Mouse (Mus musculus) hindbrain, embryonic 13.5 days (tissue): ENCODE measurements at regions not wholly inside any gene's neighbourhood (a gene's known extent, or its start where the extent isn't known, plus 50 kb on each side); places are given as distances from the start of the nearest gene placed in this dataset.

Source experiments
- ATAC-seq: fragments of 200-750 bp; cut with Nextera tagmentation; 2 replicates; pipeline ENCODE4 v1.8.0; 2017; ENCODE audit warnings: moderate TSS enrichment; ENCODE audit not compliant: low FRiP score
- H3K27ac ChIP-seq: fragments of 300-500 bp; sonication (generic); 2 replicates; pipeline ENCODE4 v1.5.1; 2015; ENCODE audit warnings: inconsistent platforms, mild to moderate bottlenecking, moderate library complexity
- H3K27me3 ChIP-seq: fragments of 300-500 bp; sonication (generic); 2 replicates; pipeline ENCODE4 v1.6.1; 2015; ENCODE audit warnings: mild to moderate bottlenecking, inconsistent platforms
- H3K36me3 ChIP-seq: fragments of 300-500 bp; sonication (generic); 2 replicates; pipeline ENCODE4 v1.6.1; 2015; ENCODE audit warnings: mild to moderate bottlenecking, inconsistent platforms
- H3K4me1 ChIP-seq: fragments of 300-500 bp; sonication (generic); replicated peaks from 2 replicates; pipeline ENCODE4 v1.6.1; 2015; ENCODE audit warnings: inconsistent platforms
- H3K4me2 ChIP-seq: fragments of 300-500 bp; sonication (generic); 2 replicates; pipeline ENCODE4 v1.6.1; 2015; ENCODE audit warnings: inconsistent platforms, mild to moderate bottlenecking, moderate library complexity
- H3K4me3 ChIP-seq: fragments of 300-500 bp; sonication (generic); 2 replicates; pipeline ENCODE4 v1.5.1; 2015; ENCODE audit warnings: mild to moderate bottlenecking, inconsistent platforms
- H3K9ac ChIP-seq: fragments of 300-500 bp; sonication (generic); 2 replicates; pipeline ENCODE4 v1.6.1; 2015; ENCODE audit warnings: mild to moderate bottlenecking, inconsistent platforms
- H3K9me3 ChIP-seq: fragments of 300-500 bp; sonication (generic); 2 replicates; pipeline ENCODE4 v1.6.1; 2016; ENCODE audit warnings: inconsistent platforms
- WGBS: fragments of 180-500 bp; shearing (Covaris S2); methylation state at CpG from one replicate; pipeline ENCODE4 v1.1.7; 2015; 5-methylcytosine and 5-hydroxymethylcytosine counted together

GRCm38 (mm10) chr4:106244826-106245510 is 71.0 kb upstream of the Usp24 start:
- Histone ChIP-seq H3K4me3 (no peak overlapping the region), H3K27me3 (no peaks in the 10 kb centered on the region), H3K9me3 (no peaks in the 10 kb centered on the region), H3K27ac (no peak overlapping the region), H3K36me3 (no peaks in the 10 kb centered on the region), H3K4me2 (no peak overlapping the region), H3K9ac (no peak overlapping the region), H3K4me1 (no peaks in the 10 kb centered on the region)
- WGBS: 90% methylated on average over 9 of the region's 9 CpGs
- no peak for ATAC-seq

- Histone ChIP-seq H3K9me3 (no peaks in the 10 kb centered on the region), H3K36me3 (no peaks in the 10 kb centered on the region), H3K4me2 (no peak overlapping the region), H3K27me3 (no peaks in the 10 kb centered on the region), H3K4me1 (no peaks in the 10 kb centered on the region), H3K4me3 (no peak overlapping the region), H3K27ac (no peak overlapping the region), H3K9ac (no peak overlapping the region)
- WGBS: 84% methylated on average over 2 of the region's 2 CpGs
- no peak for ATAC-seq
These were observed 69.3 kb upstream of the Usp24 start for GRCm38 (mm10) chr4:106246695-106247094.

- H3K27me3 ChIP-seq: no peaks in the 10 kb centered on the region
- 96% methylated on average over 5 of the region's 5 CpGs for WGBS
- H3K36me3 ChIP-seq: no peaks in the 10 kb centered on the region
- no peak overlapping the region for H3K4me2 ChIP-seq
- no peak overlapping the region for H3K9ac ChIP-seq
- ATAC-seq: no peak
- no peak overlapping the region for H3K4me3 ChIP-seq
- no peaks in the 10 kb centered on the region for H3K4me1 ChIP-seq
- no peak overlapping the region for H3K27ac ChIP-seq
- no peaks in the 10 kb centered on the region for H3K9me3 ChIP-seq
These were observed 68.6 kb upstream of the Usp24 start for GRCm38 (mm10) chr4:106247398-106247797.

GRCm38 (mm10) chr4:106248272-106248671 is 67.7 kb upstream of the Usp24 start:
- no peak for ATAC-seq
- Histone ChIP-seq H3K36me3 (no peaks in the 10 kb centered on the region), H3K4me1 (no peaks in the 10 kb centered on the region), H3K27ac (no peak overlapping the region), H3K9me3 (no peaks in the 10 kb centered on the region), H3K4me2 (no peak overlapping the region), H3K9ac (no peak overlapping the region), H3K4me3 (no peak overlapping the region), H3K27me3 (no peaks in the 10 kb centered on the region)
- 94% methylated on average over 8 of the region's 8 CpGs for WGBS

- H3K27ac ChIP-seq: no peak overlapping the region
- no peaks in the 10 kb centered on the region for H3K36me3 ChIP-seq
- H3K27me3 ChIP-seq: no peaks in the 10 kb centered on the region
- no peaks in the 10 kb centered on the region for H3K9me3 ChIP-seq
- no peaks in the 10 kb centered on the region for H3K4me1 ChIP-seq
- ATAC-seq: no peak
- H3K4me2 ChIP-seq: no peak overlapping the region
- WGBS: 87% methylated on average over 7 of the region's 7 CpGs
- no peak overlapping the region for H3K9ac ChIP-seq
- no peak overlapping the region for H3K4me3 ChIP-seq
These were observed 66.8 kb upstream of the Usp24 start for GRCm38 (mm10) chr4:106249028-106249782.

GRCm38 (mm10) chr4:106250048-106250447 is 66.0 kb upstream of the Usp24 start:
- Histone ChIP-seq H3K4me1 (no peaks in the 10 kb centered on the region), H3K4me2 (no peak overlapping the region), H3K4me3 (no peak overlapping the region), H3K27ac (no peak overlapping the region), H3K27me3 (no peaks in the 10 kb centered on the region), H3K9me3 (no peaks in the 10 kb centered on the region), H3K36me3 (no peaks in the 10 kb centered on the region), H3K9ac (no peak overlapping the region)
- ATAC-seq: no peak
- WGBS: 90% methylated on average over 2 of the region's 2 CpGs

GRCm38 (mm10) chr4:106251430-106251829 is 64.6 kb upstream of the Usp24 start:
- H3K4me2 ChIP-seq: no peak overlapping the region
- no peaks in the 10 kb centered on the region for H3K9me3 ChIP-seq
- no peak overlapping the region for H3K4me3 ChIP-seq
- WGBS: no CpG with 5 or more reads among the region's 1 CpGs
- ATAC-seq: no peak
- peaks cover 5% of the 10 kb centered on the region for H3K4me1 ChIP-seq
- no peak overlapping the region for H3K9ac ChIP-seq
- no peaks in the 10 kb centered on the region for H3K27me3 ChIP-seq
- H3K27ac ChIP-seq: no peak overlapping the region
- no peaks in the 10 kb centered on the region for H3K36me3 ChIP-seq

- ATAC-seq: no peak
- WGBS: 92% methylated on average over 6 of the region's 6 CpGs
- H3K4me3 ChIP-seq: no peak overlapping the region
- H3K27ac ChIP-seq: no peak overlapping the region
- no peaks in the 10 kb centered on the region for H3K9me3 ChIP-seq
- no peaks in the 10 kb centered on the region for H3K36me3 ChIP-seq
- peaks cover 7% of the 10 kb centered on the region for H3K4me1 ChIP-seq
- H3K27me3 ChIP-seq: no peaks in the 10 kb centered on the region
- H3K9ac ChIP-seq: no peak overlapping the region
- no peak overlapping the region for H3K4me2 ChIP-seq
These were observed 63.1 kb upstream of the Usp24 start for GRCm38 (mm10) chr4:106252946-106253345.

- Histone ChIP-seq H3K9me3 (no peaks in the 10 kb centered on the region), H3K9ac (no peak overlapping the region), H3K36me3 (no peaks in the 10 kb centered on the region), H3K27me3 (no peaks in the 10 kb centered on the region), H3K4me1 (peaks cover 7% of the 10 kb centered on the region), H3K4me2 (no peak overlapping the region), H3K27ac (no peak overlapping the region), H3K4me3 (no peak overlapping the region)
- ATAC-seq: no peak
- 90% methylated on average over 3 of the region's 3 CpGs for WGBS
These were observed 61.1 kb upstream of the Usp24 start for GRCm38 (mm10) chr4:106254761-106255475.

- no peak for ATAC-seq
- no peak overlapping the region for H3K27ac ChIP-seq
- H3K4me2 ChIP-seq: no peak overlapping the region
- no peak overlapping the region for H3K4me3 ChIP-seq
- H3K9me3 ChIP-seq: no peaks in the 10 kb centered on the region
- no peaks in the 10 kb centered on the region for H3K27me3 ChIP-seq
- H3K9ac ChIP-seq: no peak overlapping the region
- H3K4me1 ChIP-seq: peaks cover 7% of the 10 kb centered on the region
- H3K36me3 ChIP-seq: no peaks in the 10 kb centered on the region
These were observed 59.9 kb upstream of the Usp24 start for GRCm38 (mm10) chr4:106255959-106256609.

- Histone ChIP-seq H3K9ac (no peak overlapping the region), H3K27ac (no peak overlapping the region), H3K4me2 (no peak overlapping the region), H3K4me3 (no peak overlapping the region), H3K36me3 (no peaks in the 10 kb centered on the region), H3K4me1 (peaks cover 3% of the 10 kb centered on the region), H3K9me3 (no peaks in the 10 kb centered on the region), H3K27me3 (no peaks in the 10 kb centered on the region)
- WGBS: 88% methylated on average over 3 of the region's 3 CpGs
- ATAC-seq: no peak
These were observed 54.6 kb upstream of the Usp24 start for GRCm38 (mm10) chr4:106261404-106261803.

GRCm38 (mm10) chr4:106261901-106262560 is 54.0 kb upstream of the Usp24 start:
- 79% methylated on average over 3 of the region's 3 CpGs for WGBS
- no peak overlapping the region for H3K4me2 ChIP-seq

More at GRCm38 (mm10) chr4:106261901-106262560, 54.0 kb upstream of the Usp24 start:
- Histone ChIP-seq H3K4me1 (no peaks in the 10 kb centered on the region), H3K27ac (no peak overlapping the region), H3K9ac (no peak overlapping the region), H3K27me3 (no peaks in the 10 kb centered on the region), H3K4me3 (no peak overlapping the region), H3K9me3 (no peaks in the 10 kb centered on the region), H3K36me3 (no peaks in the 10 kb centered on the region)
- no peak for ATAC-seq
